Mouse (Mus musculus): ENCODE data around the gene Rab5if.

DNA sequence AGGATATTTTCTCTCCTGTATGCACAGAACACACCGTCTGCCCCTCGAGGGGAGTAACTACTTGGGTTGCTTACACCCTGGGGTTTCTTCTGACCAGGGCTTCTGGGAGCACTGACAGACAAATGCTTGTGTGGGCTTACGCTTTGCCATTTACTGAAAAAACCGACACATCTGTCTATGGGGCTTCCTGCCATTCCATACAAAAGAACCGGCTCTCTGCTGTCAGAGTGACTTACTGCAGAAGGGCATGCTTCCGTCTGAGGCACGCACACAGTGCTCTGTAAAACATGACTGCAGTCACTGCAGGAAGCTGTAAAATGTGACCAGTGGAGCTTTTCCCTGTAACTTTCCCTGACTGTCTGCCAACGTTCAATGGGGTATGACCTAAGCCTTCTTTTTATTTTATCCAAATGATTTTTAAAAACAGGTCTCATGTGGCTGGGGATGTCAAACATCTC is 48.6 kb upstream of the Rab5if start:
- TF ChIP-seq EP300 (optimal IDR thresholded peaks at IDR 0.05): no peak
- TF ChIP-seq CTCF (IDR thresholded peaks at IDR 0.05; ENCODE audit: low read depth): no peak
